ENCODE assay signal across 14 mouse cellular contexts in genomic region chr6:92944711-92945110, GRCm38 (mm10). TPM values are rescaled to one million over a fixed set of nuclear protein-coding genes. Genes with fewer than 3 reads are reported as not detected.
DNase-seq lines count a peak whose midpoint lies in the region; ATAC-seq and TF ChIP-seq lines count a peak whose summit lies in the region.
"Had no signal": no experiment of that assay in that cellular context is flagged by ENCODE, and none has a peak within 500 bp of the region (broad histone marks: within the 10 kb centered on the region; RNA-seq: fewer than 3 reads in every experiment).

No protein-coding gene starts in this region.

- no peak overlapping the region for H3K27ac ChIP-seq in heart, embryonic 15.5 days
- no peak overlapping the region for H3K27ac ChIP-seq in kidney, postnatal 0 days
- H3K27ac ChIP-seq in limb, embryonic 14.5 days (replicated peaks; ENCODE audit: low read depth, low read length): no peak overlapping the region
- no peak overlapping the region for H3K27ac ChIP-seq in lung, embryonic 16.5 days (ENCODE audit: low read length)
- H3K27ac ChIP-seq: forebrain, embryonic 12.5 days had no signal

- TF ChIP-seq POLR2A in limb, embryonic 14.5 days (IDR thresholded peaks at IDR 0.05; ENCODE audit: borderline replicate concordance, extremely low read depth, insufficient read depth, insufficient read length): no peak

- DNase-seq in heart, postnatal 36 days: no peak
- DNase-seq in kidney, postnatal 0 days (ENCODE audit: low spot score): peak; percentile 15
- DNase-seq in kidney, postnatal 10 days: no peak
- DNase-seq in limb, embryonic 14.5 days (ENCODE audit: low spot score): peak; percentile 7
- no peak for DNase-seq in right cerebral cortex, postnatal 36 days (ENCODE audit: low spot score in 2 of 2)
- DNase-seq: cerebellum, adult 8-10 months; liver; thymus, postnatal 36 days had no signal

- H3K4me2 ChIP-seq in heart, embryonic 15.5 days: peak overlapping the region; percentile 69
- peak overlapping the region; percentile 79; the same call in 1 of the 2 replicates for H3K4me2 ChIP-seq in kidney, postnatal 0 days (ENCODE audit: low read length)
- no peak overlapping the region for H3K4me2 ChIP-seq in limb, embryonic 14.5 days (replicated peaks; ENCODE audit: low read depth, low read length, severe bottlenecking)
- peak overlapping the region; percentile 71 for H3K4me2 ChIP-seq in lung, embryonic 16.5 days (ENCODE audit: low read depth, low read length)

- no peaks in the 10 kb centered on the region; the same call in 1 of the 2 replicates for H3K9me3 ChIP-seq in heart, embryonic 15.5 days (replicated peaks)
- H3K9me3 ChIP-seq in kidney, postnatal 0 days (replicated peaks; ENCODE audit: low read length): no peaks in the 10 kb centered on the region
- peaks cover 6% of the 10 kb centered on the region; the same call in 1 of the 2 replicates for H3K9me3 ChIP-seq in limb, embryonic 14.5 days (ENCODE audit: control insufficient read depth, low read length)
- H3K9me3 ChIP-seq in lung, embryonic 16.5 days (ENCODE audit: control insufficient read depth, low read length): peaks cover 7% of the 10 kb centered on the region; the same call in 1 of the 2 replicates
- H3K9me3 ChIP-seq: embryonic facial prominence, embryonic 15.5 days had no signal

- H3K4me1 ChIP-seq in heart, embryonic 15.5 days (replicated peaks): peaks cover 8% of the 10 kb centered on the region
- H3K4me1 ChIP-seq in kidney, postnatal 0 days (replicated peaks; ENCODE audit: insufficient read depth, low read length): 0 out of 2 replicates have a peak, but pooled peaks cover 1% of the 10 kb centered on the region
- peaks cover 4% of the 10 kb centered on the region; the same call in 1 of the 2 replicates for H3K4me1 ChIP-seq in limb, embryonic 14.5 days (ENCODE audit: control insufficient read depth, insufficient read depth, low read length)
- peaks cover 8% of the 10 kb centered on the region for H3K4me1 ChIP-seq in lung, embryonic 16.5 days (replicated peaks; ENCODE audit: control insufficient read depth, insufficient read depth, low read length)

- H3K27me3 ChIP-seq in heart, embryonic 15.5 days: peaks cover 3% of the 10 kb centered on the region; the same call in 1 of the 2 replicates
- H3K27me3 ChIP-seq in kidney, postnatal 0 days (ENCODE audit: insufficient read depth, low read length): no peaks in the 10 kb centered on the region
- 0 out of 2 replicates have a peak, but pooled peaks cover 10% of the 10 kb centered on the region for H3K27me3 ChIP-seq in limb, embryonic 14.5 days (ENCODE audit: control insufficient read depth, insufficient read depth, low read length)
- no peaks in the 10 kb centered on the region for H3K27me3 ChIP-seq in lung, embryonic 16.5 days (ENCODE audit: control insufficient read depth, insufficient read depth, low read depth, low read length)

- no peak for TF ChIP-seq CTCF in kidney, postnatal 0 days (IDR thresholded peaks at IDR 0.05; ENCODE audit: low read depth)

- intact Hi-C loops in heart, postnatal 36 days (cut with DNase I): loop anchor here (2.0 to 5.0 kb wide), 6 partner anchors 24 to 368 kb away; no protein-coding TSS in a partner anchor

- H3K4me3 ChIP-seq in heart, embryonic 15.5 days: no peak overlapping the region
- H3K4me3 ChIP-seq in kidney, postnatal 0 days (replicated peaks; ENCODE audit: low read depth, low read length): no peak overlapping the region
- H3K4me3 ChIP-seq in limb, embryonic 14.5 days (replicated peaks; ENCODE audit: low read length): no peak overlapping the region
- no peak overlapping the region for H3K4me3 ChIP-seq in lung, embryonic 16.5 days (ENCODE audit: low read length)

- no peak overlapping the region for H3K9ac ChIP-seq in heart, embryonic 15.5 days
- H3K9ac ChIP-seq in kidney, postnatal 0 days (ENCODE audit: low read depth, low read length): 0 out of 2 replicates have a peak overlapping the region, but pooled peaks have one; percentile 76
- no peak overlapping the region for H3K9ac ChIP-seq in limb, embryonic 14.5 days (ENCODE audit: low read depth, low read length, severe bottlenecking)
- no peak overlapping the region for H3K9ac ChIP-seq in lung, embryonic 16.5 days (ENCODE audit: low read length)
- H3K9ac ChIP-seq: embryonic facial prominence, embryonic 15.5 days; forebrain, embryonic 12.5 days had no signal

- WGBS in heart, embryonic 15.5 days: 55% methylated on average over 7 of the region's 7 CpGs
- WGBS in kidney, postnatal 0 days: 55% methylated on average over 7 of the region's 7 CpGs
- 53% methylated on average over 7 of the region's 7 CpGs for WGBS in limb, embryonic 14.5 days
- 61% methylated on average over 7 of the region's 7 CpGs for WGBS in lung, embryonic 16.5 days

- H3K36me3 ChIP-seq in heart, embryonic 15.5 days: peaks cover 2% of the 10 kb centered on the region; the same call in 1 of the 2 replicates
- no peaks in the 10 kb centered on the region for H3K36me3 ChIP-seq in kidney, postnatal 0 days (ENCODE audit: insufficient read depth, low read length)
- H3K36me3 ChIP-seq in limb, embryonic 14.5 days (ENCODE audit: control insufficient read depth, insufficient read depth, low read length): no peaks in the 10 kb centered on the region
- H3K36me3 ChIP-seq in lung, embryonic 16.5 days (ENCODE audit: control insufficient read depth, insufficient read depth, low read length): peaks cover 2% of the 10 kb centered on the region; the same call in 1 of the 2 replicates
- H3K36me3 ChIP-seq: embryonic facial prominence, embryonic 15.5 days; forebrain, embryonic 12.5 days had no signal

- no peak for ATAC-seq in heart, embryonic 15.5 days (replicated peaks; ENCODE audit: insufficient number of reproducible peaks, insufficient read depth, low FRiP score, low read depth)
- no peak for ATAC-seq in kidney, postnatal 0 days (replicated peaks; ENCODE audit: low FRiP score, low read depth)
- ATAC-seq in limb, embryonic 14.5 days (ENCODE audit: low FRiP score, low read depth): no peak
- no peak for ATAC-seq in lung, embryonic 16.5 days (ENCODE audit: low read depth)
- no peak for ATAC-seq in megakaryocyte-erythroid progenitor cell, adult 5-6 weeks (replicated peaks; ENCODE audit: low FRiP score, low TSS enrichment, poor library complexity, severe bottlenecking)
- ATAC-seq: midbrain, embryonic 16.5 days had no signal

RNA-seq across cellular contexts. Expression of gene Adamts9, which starts 1.4 kb away (rescaled TPM):
- polyA plus RNA-seq in heart, embryonic 15.5 days (2015; fragmentation: Nextera tagmentation; extraction: Ambion mirVana): 6.5 and 7.4 TPM in 2 replicates
- 10 to 100 TPM; 17.1 to 20.1 TPM for total RNA-seq in heart, postnatal 36 days (2021)
- polyA plus RNA-seq in kidney, postnatal 0 days (2015; fragmentation: Nextera tagmentation; extraction: Ambion mirVana): 7.6 and 7.9 TPM in 2 replicates
- polyA plus RNA-seq in limb, embryonic 14.5 days (2012; rRNA removed): 21.2 and 23.0 TPM in 2 replicates
- 8.9 and 10.6 TPM in 2 replicates for polyA plus RNA-seq in limb, embryonic 14.5 days (2014; fragmentation: Nextera tagmentation; extraction: Ambion mirVana)
- polyA plus RNA-seq in lung, embryonic 16.5 days (2015; fragmentation: Nextera tagmentation; extraction: Ambion mirVana): 13.8 and 16.2 TPM in 2 replicates
- total RNA-seq in megakaryocyte-erythroid progenitor cell, adult 5-6 weeks (2014; fragmentation: Nextera tagmentation): not detected in 2 replicates
- not detected in 2 replicates for total RNA-seq in megakaryocyte-erythroid progenitor cell, adult 5-6 weeks (2017)

Comparison
In these comparisons a context has a peak if more than half of its experiments do, and no peak if none do; other contexts are left out.
1. DNase-seq: peak in kidney, postnatal 0 days (single experiment) and limb, embryonic 14.5 days (single experiment); none in heart, postnatal 36 days (0 of 2), kidney, postnatal 10 days (single experiment) and right cerebral cortex, postnatal 36 days (0 of 2).